Mouse (Mus musculus): ENCODE measurements around the gene Bik.
"Not testable (repeated sequence)": the region's sequence is repeated elsewhere in the genome, so short reads cannot be mapped to it uniquely, and the experiment has no call there.

The Bik gene

DNA sequence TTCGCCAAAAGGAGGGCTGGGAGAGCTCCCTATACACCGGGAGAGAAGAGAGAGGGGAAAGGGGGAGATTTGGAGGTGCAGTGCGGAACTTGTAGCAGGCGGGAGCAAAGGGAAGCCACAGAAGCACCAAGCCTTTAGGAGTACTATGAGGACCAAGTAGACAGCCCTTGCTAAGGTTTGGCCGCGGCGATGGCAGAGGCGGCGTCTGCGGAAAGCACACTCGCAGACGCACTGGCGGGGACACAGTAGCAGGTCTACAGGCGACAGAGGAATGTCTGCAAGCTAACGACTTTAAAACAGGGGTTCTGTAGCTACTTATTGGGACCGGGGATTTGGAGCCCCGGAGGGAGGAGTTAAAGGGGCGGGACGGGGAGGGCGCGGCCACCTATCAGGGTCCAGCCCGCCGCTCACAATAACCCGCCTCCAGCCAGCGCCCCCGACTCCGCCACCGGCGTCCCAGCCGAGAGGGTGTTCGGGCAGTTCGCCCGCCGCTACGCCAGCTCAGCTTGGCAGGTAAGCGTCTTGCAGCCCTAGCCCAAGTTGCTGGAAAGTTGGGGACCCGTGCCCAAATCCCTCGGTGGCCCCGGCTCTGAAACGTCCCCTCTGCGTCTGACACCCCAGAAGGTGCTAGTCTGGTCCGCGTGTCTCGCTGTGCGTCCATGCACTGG, at the start of gene Bik:
Gene Bik, plus strand, starts transcription at position 439 of the 668 bp plus-strand sequence.
- DNase-seq (ENCODE audit: low spot score): peak; percentile 60

GRCm38 (mm10) chr15:83478096-83478495, 48.6 kb upstream of the Bik start:
- no peak for DNase-seq (ENCODE audit: low spot score)

- no peak for DNase-seq (ENCODE audit: low spot score)
Measured at GRCm38 (mm10) chr15:83479818-83480217, 46.8 kb upstream of the Bik start.

DNA sequence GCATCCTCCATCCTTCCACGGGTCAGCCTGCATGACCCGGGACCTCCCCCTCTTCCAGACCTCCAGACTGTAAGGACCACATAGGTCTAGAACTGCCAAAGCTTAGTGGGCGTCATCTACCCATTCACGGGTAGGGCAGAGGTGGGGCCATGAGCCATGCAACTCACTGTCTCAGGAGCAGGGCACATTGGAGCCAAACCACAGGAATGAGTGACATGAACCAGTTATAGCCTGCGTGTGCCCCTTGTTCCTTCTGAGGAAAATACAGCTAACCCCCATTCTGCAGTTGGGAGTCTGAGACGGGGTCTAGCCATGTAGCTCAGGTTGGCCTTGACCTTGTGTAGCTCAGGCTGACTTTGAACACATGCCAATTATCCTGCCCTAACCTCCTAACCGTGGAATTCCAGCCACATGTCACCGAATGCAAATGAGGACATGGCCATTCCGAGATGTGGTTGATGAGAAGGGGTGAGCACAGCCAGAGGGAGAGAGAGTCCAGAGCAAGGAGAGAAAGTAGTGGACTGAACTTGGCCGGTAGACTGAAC, 45.4 kb upstream of the Bik start:
- DNase-seq (ENCODE audit: low spot score): no peak

DNA sequence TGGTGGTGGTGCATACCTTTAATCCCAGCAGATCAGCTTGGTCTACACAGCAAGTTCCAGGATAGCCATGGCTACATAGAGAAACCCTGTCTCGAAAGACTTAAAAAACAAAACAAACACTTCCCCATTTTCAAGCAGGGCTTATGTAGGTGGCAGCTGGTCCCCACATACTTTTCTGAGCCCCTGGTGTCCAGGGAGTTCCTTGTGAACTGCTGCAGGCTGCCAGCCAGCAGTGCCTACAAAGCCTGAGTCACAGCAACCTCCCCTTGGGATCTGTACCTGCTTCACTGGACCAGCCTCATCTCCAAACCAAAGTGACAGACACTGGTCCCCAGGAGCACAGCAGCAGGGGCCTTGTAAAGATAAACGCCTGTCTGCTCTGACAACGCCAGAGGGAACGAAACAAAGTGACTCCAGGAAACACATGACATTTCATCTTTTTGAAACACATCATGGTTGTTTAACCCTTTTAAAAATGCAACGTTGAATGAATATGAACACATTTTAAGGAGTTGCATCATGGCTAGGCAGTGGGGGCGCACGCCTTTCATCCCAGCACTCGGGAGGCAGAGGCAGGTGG, 43.9 kb upstream of the Bik start:
- no peak for DNase-seq (ENCODE audit: low spot score)

DNA sequence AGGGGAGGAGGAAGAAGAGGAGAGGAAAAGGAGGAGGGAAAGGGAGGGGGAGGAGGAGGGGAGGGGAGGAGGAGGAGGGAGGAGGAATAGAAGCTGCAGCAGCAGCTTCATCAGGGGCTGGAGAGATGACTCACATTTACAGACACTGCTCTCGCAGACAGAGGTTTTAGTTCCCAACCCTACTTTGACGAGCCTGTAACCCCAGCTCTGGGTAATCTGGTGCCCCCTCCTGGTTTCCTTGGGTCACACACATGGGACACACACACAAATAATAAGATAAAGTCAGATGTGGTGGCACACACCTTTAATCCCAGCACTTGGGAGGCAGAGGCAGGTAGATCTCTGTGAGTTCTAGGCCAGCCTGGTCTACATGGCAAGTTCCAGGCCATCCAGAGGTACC, 43.2 kb upstream of the Bik start:
- no peak for DNase-seq (ENCODE audit: low spot score)

- no peak for DNase-seq (ENCODE audit: low spot score)
Measured at GRCm38 (mm10) chr15:83484311-83484710, 42.4 kb upstream of the Bik start.

DNA sequence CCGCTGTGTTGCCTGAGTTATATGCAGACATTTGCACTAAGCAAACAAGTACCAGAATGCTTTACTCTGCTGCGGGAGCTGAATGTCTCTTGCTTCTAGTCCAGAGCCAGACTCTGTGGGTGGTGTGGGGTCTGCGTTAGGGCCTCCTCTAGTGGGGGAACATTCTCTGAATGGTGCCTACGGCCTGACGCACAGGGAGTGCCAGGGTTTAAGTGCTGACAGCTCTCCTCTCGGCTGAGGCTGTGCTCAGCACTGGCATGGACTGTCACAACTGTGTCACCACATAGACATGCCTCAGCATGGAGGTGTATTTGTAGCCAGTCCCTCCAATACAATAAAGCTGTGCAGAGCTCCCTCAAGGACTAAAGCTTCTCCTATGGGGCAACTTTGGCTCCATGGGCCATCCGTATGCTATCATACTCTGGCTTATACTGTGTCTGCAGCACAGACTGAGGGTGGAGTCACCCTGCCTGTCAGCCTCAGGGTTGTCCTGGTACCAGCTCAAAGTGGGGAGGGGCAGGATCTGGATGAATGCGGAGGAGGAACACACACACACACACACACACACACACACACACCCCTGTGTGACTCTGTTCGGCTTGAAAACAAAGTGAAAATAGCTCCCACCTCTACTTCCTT, 39.1 kb upstream of the Bik start:
- DNase-seq (ENCODE audit: low spot score): no peak

GRCm38 (mm10) chr15:83489471-83489870, 37.2 kb upstream of the Bik start:
- no peak for DNase-seq (ENCODE audit: low spot score)

GRCm38 (mm10) chr15:83491891-83492290, 34.8 kb upstream of the Bik start:
- DNase-seq (ENCODE audit: low spot score): no peak

- no peak for DNase-seq (ENCODE audit: low spot score)
Measured at GRCm38 (mm10) chr15:83493856-83494571, 32.6 kb upstream of the Bik start.

DNA sequence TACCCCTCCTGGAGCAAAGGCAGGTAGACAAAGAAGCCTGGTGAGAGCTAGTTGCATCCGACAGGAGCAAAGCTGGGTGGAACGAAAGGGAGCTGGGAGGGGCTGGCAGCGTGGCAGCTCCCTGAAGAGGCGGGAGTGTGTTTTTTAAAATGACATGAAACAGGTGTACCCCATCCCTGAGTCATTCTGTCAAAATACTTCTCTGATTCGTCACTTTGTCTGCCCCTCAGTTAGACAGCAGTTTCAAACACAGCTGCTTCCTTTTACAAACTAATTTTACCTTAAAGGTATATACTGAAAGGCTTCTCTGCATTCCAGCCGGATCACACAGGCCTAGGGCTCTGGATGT, 32.1 kb upstream of the Bik start:
- no peak for DNase-seq (ENCODE audit: low spot score)

- DNase-seq (ENCODE audit: low spot score): no peak
Measured at GRCm38 (mm10) chr15:83495195-83495594, 31.5 kb upstream of the Bik start.

DNA sequence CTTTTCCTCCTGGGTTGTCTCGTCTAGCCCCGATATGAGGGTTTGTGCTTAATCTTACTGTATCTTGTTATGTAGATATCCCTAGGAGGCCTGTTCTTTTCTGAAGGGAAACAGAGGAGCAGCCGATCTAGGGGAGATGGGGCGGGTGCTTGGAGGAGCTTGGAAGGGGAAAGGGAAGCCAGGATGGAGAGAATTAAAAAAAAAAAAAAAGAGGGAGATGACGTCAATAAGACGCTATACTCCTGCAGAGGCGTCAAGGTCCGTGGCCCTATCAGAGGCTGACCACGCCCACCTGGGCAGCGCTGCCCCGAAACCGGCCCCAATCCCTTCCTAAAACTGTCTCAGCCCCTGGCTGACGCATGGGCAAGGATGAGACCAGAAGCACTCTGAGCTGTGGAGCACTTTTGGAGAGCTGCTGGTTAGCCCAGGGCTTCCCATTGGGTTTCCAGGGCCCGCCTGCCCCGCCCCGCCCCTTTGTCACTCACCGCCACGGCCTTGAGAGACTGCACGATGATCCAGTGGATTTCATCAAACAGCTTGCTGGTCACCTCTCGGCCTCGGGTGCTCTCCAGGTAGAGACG, 30.8 kb upstream of the Bik start:
- DNase-seq (ENCODE audit: low spot score): no peak

DNA sequence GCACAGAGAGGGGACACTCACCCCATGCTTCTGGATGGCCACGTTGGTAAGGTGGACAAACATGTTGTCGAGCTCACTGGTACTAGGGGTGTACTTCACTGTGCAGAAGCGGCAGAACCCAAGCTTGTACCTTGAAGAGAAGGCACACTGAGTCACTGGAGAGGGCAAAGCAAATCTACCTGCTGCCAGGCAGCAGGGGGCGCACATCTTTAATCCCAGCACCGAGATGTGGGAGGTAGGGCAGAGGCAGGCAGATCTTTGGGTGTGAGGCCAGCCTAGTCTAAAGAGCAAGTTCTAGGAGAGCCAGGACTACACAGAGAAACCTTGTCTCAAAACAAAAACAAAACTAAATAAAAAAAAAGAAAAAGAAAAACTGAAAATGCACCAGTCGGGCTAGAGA, 29.4 kb upstream of the Bik start:
- DNase-seq (ENCODE audit: low spot score): no peak

DNA sequence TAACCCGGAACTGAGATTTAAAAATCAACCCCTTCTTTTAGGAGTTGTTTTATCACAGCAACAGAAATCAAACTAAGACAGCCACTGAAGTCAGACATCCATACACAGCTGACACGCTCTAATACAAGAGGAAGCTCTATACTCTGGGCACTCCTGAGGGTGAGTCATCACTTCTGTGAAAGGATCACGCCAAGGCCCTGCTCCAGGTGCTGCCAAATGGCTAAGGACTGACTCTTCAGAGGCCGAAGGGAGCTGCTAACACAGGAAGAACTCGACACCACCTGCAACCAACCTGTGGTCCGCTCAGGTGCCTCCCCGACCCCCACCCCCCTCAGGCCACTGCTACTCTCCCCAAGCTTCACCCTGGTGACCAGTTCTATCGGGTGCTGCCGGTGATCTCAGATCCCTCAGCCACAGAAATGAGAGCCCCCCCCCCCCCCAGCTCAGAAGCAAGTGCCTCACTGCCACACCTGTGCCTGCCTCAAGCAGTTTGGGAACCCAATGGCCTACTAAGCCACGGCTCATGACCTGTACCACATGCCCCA, 27.4 kb upstream of the Bik start:
- no peak for DNase-seq (ENCODE audit: low spot score)

DNA sequence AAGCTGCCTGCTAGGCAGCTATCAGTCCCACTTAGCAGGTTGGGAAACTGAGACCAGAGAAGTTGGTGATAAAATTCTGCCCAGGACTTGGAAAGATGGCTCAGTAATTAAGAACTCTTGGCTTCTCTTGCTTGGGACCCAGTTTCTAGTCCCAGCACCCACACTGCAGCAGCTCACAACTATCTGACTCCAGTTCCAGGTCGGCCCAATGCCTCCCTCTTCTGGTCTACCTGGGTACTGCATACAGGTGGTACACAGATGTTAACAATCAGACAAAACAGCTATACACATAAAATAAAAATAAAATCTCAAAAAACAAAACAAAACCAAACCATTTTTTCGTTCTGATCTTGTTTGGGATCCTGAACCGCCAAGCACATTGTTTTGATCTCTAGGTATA, 26.3 kb upstream of the Bik start:
- no peak for DNase-seq (ENCODE audit: low spot score)

DNA sequence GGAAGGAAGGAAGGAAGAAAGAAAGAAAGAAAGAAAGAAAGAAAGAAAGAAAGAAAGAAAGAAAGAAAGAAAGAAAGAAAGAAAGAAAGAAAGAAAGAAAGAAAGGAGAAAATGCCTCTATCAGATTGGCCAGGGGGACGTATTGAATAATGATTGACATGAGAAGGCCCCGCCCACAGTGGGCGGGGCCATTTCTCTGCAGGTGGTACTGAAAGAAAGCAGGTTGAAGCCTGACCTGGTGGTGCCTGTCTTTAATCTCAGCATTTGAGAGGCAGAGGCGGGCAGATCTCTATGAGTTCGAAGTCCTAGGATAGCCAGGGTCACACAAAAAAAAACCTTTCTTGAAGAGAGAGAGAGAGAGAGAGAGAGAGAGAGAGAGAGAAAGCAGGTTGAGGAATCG, 25.2 kb upstream of the Bik start:
- not testable (repeated sequence) for DNase-seq (ENCODE audit: low spot score)

- no peak for DNase-seq (ENCODE audit: low spot score)
Measured at GRCm38 (mm10) chr15:83509950-83510804, 16.5 kb upstream of the Bik start.

DNA sequence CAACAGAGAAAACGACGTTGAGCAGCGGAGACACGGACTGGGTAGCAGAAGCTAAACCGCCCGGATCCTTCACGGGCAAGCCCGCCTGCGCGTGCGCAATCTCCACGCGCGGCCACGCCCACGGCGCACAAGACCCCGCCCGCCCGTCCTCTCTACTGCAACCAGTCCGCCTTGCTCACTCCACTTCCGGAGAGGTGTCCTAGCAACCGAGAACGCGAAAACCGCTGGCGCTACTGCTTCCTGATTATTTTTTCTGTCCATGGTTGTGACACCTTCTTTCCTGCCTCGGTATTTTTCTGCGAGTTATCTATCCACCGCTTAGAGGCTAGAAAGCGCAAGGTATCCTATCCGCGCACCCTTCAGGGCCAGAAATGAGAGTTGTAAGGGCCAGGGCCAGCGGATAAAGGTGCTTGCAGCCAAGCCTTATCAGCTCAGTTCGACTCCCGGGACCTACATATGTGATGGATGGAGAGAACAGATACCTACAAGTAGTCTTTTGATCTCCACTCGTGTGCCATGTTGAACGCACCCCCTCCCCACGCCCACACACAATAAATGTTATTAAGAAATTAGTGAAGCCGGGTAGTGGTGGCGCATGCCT, 15.8 kb upstream of the Bik start, which contains the start of gene Ttll1:
Gene Ttll1, minus strand, starts transcription at position 89 of the 601 bp plus-strand sequence.
- peak; percentile 96 for DNase-seq (ENCODE audit: low spot score)

All from ovary, postnatal 36 days (tissue).